Comparison of ENCODE assay signal across 22 mouse cellular contexts in genomic region chr4:81396883-81397282, GRCm38 (mm10). TPM values are rescaled to one million over a fixed set of nuclear protein-coding genes. Genes with fewer than 3 reads are reported as not detected.
DNase-seq lines count a peak whose midpoint lies in the region; ATAC-seq and TF ChIP-seq lines count a peak whose summit lies in the region.
"Had no signal": no experiment of that assay in that cellular context is flagged by ENCODE, and none has a peak within 500 bp of the region (broad histone marks: within the 10 kb centered on the region; RNA-seq: fewer than 3 reads in every experiment).

No protein-coding gene starts in this region.

- 62% methylated on average over 6 of the region's 6 CpGs for WGBS in embryonic facial prominence, embryonic 14.5 days
- WGBS in embryonic facial prominence, embryonic 10.5 days: 87% methylated on average over 6 of the region's 6 CpGs
- 65% methylated on average over 6 of the region's 6 CpGs for WGBS in kidney, adult 2 months

- no peak for TF ChIP-seq CTCF in kidney, adult 2 months (conservative IDR thresholded peaks at IDR 0.05; ENCODE audit: insufficient read depth, insufficient read length, low read depth, low read length)

- no peak for TF ChIP-seq POLR2A in kidney, adult 2 months (IDR thresholded peaks at IDR 0.05; ENCODE audit: low read depth, low read length)

- H3K4me3 ChIP-seq in embryonic facial prominence, embryonic 14.5 days (ENCODE audit: low read depth, low read length): no peak overlapping the region
- no peak overlapping the region for H3K4me3 ChIP-seq in embryonic facial prominence, embryonic 10.5 days
- H3K4me3 ChIP-seq in kidney, adult 2 months (ENCODE audit: insufficient read depth, low read depth, low read length): no peak overlapping the region
- H3K4me3 ChIP-seq in megakaryocyte, embryonic 14.5 days (replicated peaks): peak overlapping the region; percentile 67
- H3K4me3 ChIP-seq: embryonic facial prominence, embryonic 12.5 days; forebrain, embryonic 10.5 days; forebrain, embryonic 13.5 days; hindbrain, embryonic 10.5 days; hindbrain, embryonic 13.5 days had no signal

- no peaks in the 10 kb centered on the region for H3K27me3 ChIP-seq in embryonic facial prominence, embryonic 14.5 days (replicated peaks; ENCODE audit: control insufficient read depth, insufficient read depth, low read length)
- no peaks in the 10 kb centered on the region for H3K27me3 ChIP-seq in embryonic facial prominence, embryonic 10.5 days (replicated peaks; ENCODE audit: low read depth, poor library complexity, severe bottlenecking)
- no peaks in the 10 kb centered on the region for H3K27me3 ChIP-seq in kidney, adult 2 months (replicated peaks; ENCODE audit: control insufficient read depth, insufficient read depth, low read length)
- no peaks in the 10 kb centered on the region for H3K27me3 ChIP-seq in megakaryocyte, embryonic 14.5 days (replicated peaks)
- H3K27me3 ChIP-seq: embryonic facial prominence, embryonic 12.5 days; forebrain, embryonic 13.5 days; hindbrain, embryonic 13.5 days; Patski had no signal

- H3K9me3 ChIP-seq in embryonic facial prominence, embryonic 14.5 days (ENCODE audit: control insufficient read depth, low read length): no peaks in the 10 kb centered on the region
- H3K9me3 ChIP-seq in embryonic facial prominence, embryonic 10.5 days: no peaks in the 10 kb centered on the region
- peaks cover 11% of the 10 kb centered on the region for H3K9me3 ChIP-seq in megakaryocyte, embryonic 14.5 days
- H3K9me3 ChIP-seq: embryonic facial prominence, embryonic 12.5 days; forebrain, embryonic 10.5 days; forebrain, embryonic 13.5 days; hindbrain, embryonic 10.5 days; hindbrain, embryonic 13.5 days had no signal

- peaks cover 6% of the 10 kb centered on the region; the same call in 1 of the 2 replicates for H3K36me3 ChIP-seq in embryonic facial prominence, embryonic 14.5 days (ENCODE audit: control insufficient read depth, insufficient read depth, low read length)
- peaks cover 17% of the 10 kb centered on the region for H3K36me3 ChIP-seq in embryonic facial prominence, embryonic 10.5 days (replicated peaks)
- H3K36me3 ChIP-seq in kidney, adult 2 months (ENCODE audit: control insufficient read depth, insufficient read depth, low read length): no peaks in the 10 kb centered on the region
- no peaks in the 10 kb centered on the region for H3K36me3 ChIP-seq in megakaryocyte, embryonic 14.5 days (replicated peaks; ENCODE audit: low read length)

- peak; percentile 52 for DNase-seq in embryonic facial prominence, embryonic 14.5 days (ENCODE audit: low spot score)
- DNase-seq in embryonic facial prominence, embryonic 10.5 days (ENCODE audit: low spot score): no peak
- peak; percentile 15 for DNase-seq in kidney, adult 2 months
- no peak for DNase-seq in kidney, postnatal 36 days
- DNase-seq: adrenal gland, postnatal 10 days; adrenal gland, postnatal 36 days; cerebellum, adult 18-20 months; cerebellum, adult 9-10 months; cerebellum, postnatal 14 days; gastrocnemius, postnatal 10 days; gastrocnemius, postnatal 36 days had no signal

- no peak overlapping the region for H3K27ac ChIP-seq in embryonic facial prominence, embryonic 14.5 days (replicated peaks; ENCODE audit: low read depth, low read length)
- H3K27ac ChIP-seq in embryonic facial prominence, embryonic 10.5 days (replicated peaks): no peak overlapping the region
- H3K27ac ChIP-seq in kidney, adult 2 months (ENCODE audit: insufficient read depth, low read depth, low read length): no peak overlapping the region
- H3K27ac ChIP-seq: embryonic facial prominence, embryonic 12.5 days; forebrain, embryonic 10.5 days; forebrain, embryonic 13.5 days; hindbrain, embryonic 10.5 days; hindbrain, embryonic 13.5 days had no signal

- no peaks in the 10 kb centered on the region for H3K4me1 ChIP-seq in embryonic facial prominence, embryonic 14.5 days (ENCODE audit: control insufficient read depth, insufficient read depth, low read length)
- no peaks in the 10 kb centered on the region for H3K4me1 ChIP-seq in embryonic facial prominence, embryonic 10.5 days
- no peaks in the 10 kb centered on the region for H3K4me1 ChIP-seq in kidney, adult 2 months (ENCODE audit: control insufficient read depth, insufficient read depth, low read length)
- H3K4me1 ChIP-seq in megakaryocyte, embryonic 14.5 days: no peaks in the 10 kb centered on the region
- H3K4me1 ChIP-seq: embryonic facial prominence, embryonic 12.5 days; forebrain, embryonic 10.5 days; forebrain, embryonic 13.5 days; hindbrain, embryonic 10.5 days; hindbrain, embryonic 13.5 days had no signal

- H3K9ac ChIP-seq in embryonic facial prominence, embryonic 14.5 days (ENCODE audit: low read depth, low read length): no peak overlapping the region
- H3K9ac ChIP-seq: embryonic facial prominence, embryonic 12.5 days; forebrain, embryonic 13.5 days; hindbrain, embryonic 13.5 days had no signal

- H3K4me2 ChIP-seq in embryonic facial prominence, embryonic 14.5 days (ENCODE audit: low read depth, low read length): no peak overlapping the region
- H3K4me2 ChIP-seq: embryonic facial prominence, embryonic 12.5 days; forebrain, embryonic 13.5 days; heart, embryonic 11.5 days; hindbrain, embryonic 13.5 days had no signal

- ATAC-seq in embryonic facial prominence, embryonic 14.5 days (ENCODE audit: low read depth): peak; percentile 74
- ATAC-seq in megakaryocyte, adult 5-6 weeks (ENCODE audit: poor library complexity, severe bottlenecking): no peak
- ATAC-seq: forebrain, embryonic 13.5 days; forebrain, embryonic 16.5 days; hindbrain, embryonic 16.5 days; Patski had no signal

RNA-seq across cellular contexts. Expression of gene Mpdz, which starts 45.7 kb away (rescaled TPM):
- 37.1 and 37.4 TPM in 2 replicates for polyA plus RNA-seq in embryonic facial prominence, embryonic 14.5 days (2014; fragmentation: Nextera tagmentation; extraction: Ambion mirVana)
- 39.9 and 49.0 TPM in 2 replicates for polyA plus RNA-seq in embryonic facial prominence, embryonic 10.5 days (2016; fragmentation: Nextera tagmentation; extraction: Ambion mirVana)
- 9.9 and 11.4 TPM in 2 replicates for polyA plus RNA-seq in kidney, adult 2 months (2012; rRNA removed)
- not detected in 2 replicates for polyA plus RNA-seq in megakaryocyte, embryonic 14.5 days (2012; ENCODE audit: insufficient read depth, low replicate concordance)
- total RNA-seq in megakaryocyte, adult 5-6 weeks (2015): 0.16 and 0.39 TPM in 2 replicates
- total RNA-seq in megakaryocyte, adult 5-6 weeks (2017): 0.04 and 0.29 TPM in 2 replicates

Comparison
In these comparisons a context has a peak if more than half of its experiments do, and no peak if none do; other contexts are left out.
1. DNase-seq: peak in embryonic facial prominence, embryonic 14.5 days (single experiment) and kidney, adult 2 months (single experiment); none in embryonic facial prominence, embryonic 10.5 days (single experiment) and kidney, postnatal 36 days (0 of 2).
2. RNA of gene Mpdz, which starts 45.7 kb away (polyA plus RNA-seq): 39.9 to 49.0 TPM in embryonic facial prominence, embryonic 10.5 days, 37.1 to 37.4 TPM in embryonic facial prominence, embryonic 14.5 days and 9.9 to 11.4 TPM in kidney, adult 2 months; not detected in megakaryocyte, embryonic 14.5 days; every median in the first group is over 10 times any median in the second.